Mouse (Mus musculus): ENCODE results near the gene H6pd. TPM values are rescaled to one million over a fixed set of nuclear protein-coding genes. Genes with fewer than 3 reads are reported as not detected.

H6pd gene
- polyA plus RNA-seq, 1 experiment = 5.7 TPM

DNA sequence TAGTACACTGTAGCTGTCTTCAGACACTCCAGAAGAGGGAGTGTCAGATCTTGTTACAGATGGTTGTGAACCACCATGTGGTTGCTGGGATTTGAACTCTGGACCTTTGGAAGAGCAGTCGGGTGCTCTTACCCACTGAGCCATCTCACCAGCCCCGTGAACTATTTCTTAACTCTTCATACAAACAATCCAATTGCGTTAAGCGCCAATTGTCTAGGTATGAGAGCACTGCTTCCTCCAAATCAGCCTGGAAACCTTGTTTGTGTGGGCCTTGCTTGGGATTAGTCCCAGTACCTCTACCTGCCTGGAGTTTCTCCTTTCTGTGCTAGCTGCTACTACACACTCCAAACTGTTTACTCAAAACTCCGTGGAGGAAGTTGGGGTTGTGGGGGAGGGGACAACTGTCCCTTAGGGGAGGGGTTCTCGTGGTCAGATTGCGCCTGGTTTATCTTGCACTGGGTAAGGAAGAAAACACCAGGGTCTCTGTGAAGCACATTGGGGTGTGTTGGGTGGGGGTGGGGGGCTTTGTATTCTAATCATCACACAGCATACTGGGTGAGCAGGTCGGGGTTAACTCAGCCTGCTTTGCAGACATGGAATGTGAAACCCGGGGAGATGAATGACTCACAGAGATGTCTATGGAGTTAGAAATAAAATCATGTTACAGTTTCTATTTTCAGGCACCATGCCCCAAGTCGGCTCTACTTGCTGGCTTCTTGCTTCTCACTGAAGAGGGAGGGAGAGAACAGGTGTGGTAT, 2.9 kb upstream of the H6pd start:
- Histone ChIP-seq H3K4me3 (ENCODE audit: insufficient read depth, low read length) (no peak overlapping the region), H3K27ac (ENCODE audit: insufficient read depth, low read length) (no peak overlapping the region), H3K4me1 (ENCODE audit: control insufficient read depth, insufficient read depth, low read length) (peaks cover 7% of the 10 kb centered on the region)
- TF ChIP-seq POLR2A (IDR thresholded peaks at IDR 0.05; ENCODE audit: extremely low read depth, insufficient read depth, low read length) = no peak
- no peak for TF ChIP-seq CTCF (IDR thresholded peaks at IDR 0.05; ENCODE audit: extremely low read depth, insufficient read depth, low read length)

DNA sequence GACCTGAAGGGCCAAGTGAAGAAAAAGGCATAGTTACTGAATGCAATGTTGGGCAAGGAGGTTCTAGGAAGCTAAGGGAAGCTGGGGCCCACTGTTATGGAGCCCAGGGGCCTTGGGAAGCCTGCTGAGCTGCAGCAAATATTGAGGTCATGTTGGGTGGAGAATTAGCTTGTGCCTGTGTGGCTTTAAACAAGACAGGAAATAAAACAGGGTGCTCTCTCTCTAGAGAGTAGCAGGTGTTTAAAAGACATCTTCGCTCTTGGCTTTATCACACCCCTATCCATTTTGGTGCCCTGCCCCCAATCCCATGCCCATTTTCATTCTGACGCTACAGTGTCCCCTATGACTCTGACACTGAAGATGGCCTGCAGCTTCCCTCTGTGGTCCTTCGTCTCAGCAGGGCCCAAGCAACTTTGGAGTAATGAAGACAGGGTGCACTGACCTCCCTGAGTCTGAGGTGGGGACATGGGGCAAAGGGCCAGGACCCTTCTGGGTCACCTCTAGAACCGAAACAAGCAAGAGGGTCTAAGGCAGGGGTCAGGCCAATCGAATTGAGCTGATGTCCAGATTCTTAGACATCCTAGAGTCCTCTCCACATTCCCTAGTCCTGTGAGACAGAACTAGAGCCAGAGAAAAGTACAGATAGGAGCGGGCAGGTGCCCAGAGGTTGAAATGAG, 1.4 kb upstream of the H6pd start:
- Histone ChIP-seq H3K27ac (ENCODE audit: insufficient read depth, low read length) (no peak overlapping the region), H3K4me1 (ENCODE audit: control insufficient read depth, insufficient read depth, low read length) (peaks cover 7% of the 10 kb centered on the region), H3K4me3 (ENCODE audit: insufficient read depth, low read length) (no peak overlapping the region)
- TF ChIP-seq CTCF (IDR thresholded peaks at IDR 0.05; ENCODE audit: extremely low read depth, insufficient read depth, low read length) (no peak), POLR2A (IDR thresholded peaks at IDR 0.05; ENCODE audit: extremely low read depth, insufficient read depth, low read length) (no peak)

DNA sequence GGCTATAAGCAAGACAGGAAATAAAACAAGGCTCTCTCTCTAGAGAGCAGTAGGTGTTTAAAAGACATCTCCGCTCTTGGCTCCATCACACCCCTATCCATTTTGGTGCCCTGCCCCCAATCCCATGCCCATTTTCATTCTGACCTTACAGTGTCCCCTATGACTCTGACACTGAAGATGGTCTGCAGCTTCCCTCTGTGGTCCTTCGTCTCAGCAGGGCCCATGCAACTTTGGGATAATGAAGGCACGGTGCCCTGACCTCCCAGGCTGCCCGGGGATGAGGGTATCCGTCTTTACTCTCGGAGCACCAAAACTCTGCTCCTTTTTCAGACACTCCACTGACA, 736 bp upstream of the H6pd start:
- Histone ChIP-seq H3K4me3 (ENCODE audit: insufficient read depth, low read length) (no peak overlapping the region), H3K27ac (ENCODE audit: insufficient read depth, low read length) (no peak overlapping the region), H3K4me1 (ENCODE audit: control insufficient read depth, insufficient read depth, low read length) (peaks cover 7% of the 10 kb centered on the region)
- TF ChIP-seq POLR2A (IDR thresholded peaks at IDR 0.05; ENCODE audit: extremely low read depth, insufficient read depth, low read length) (no peak), CTCF (IDR thresholded peaks at IDR 0.05; ENCODE audit: extremely low read depth, insufficient read depth, low read length) (no peak)

- no peak for TF ChIP-seq POLR2A (IDR thresholded peaks at IDR 0.05; ENCODE audit: extremely low read depth, insufficient read depth, low read length)
- 0 out of 2 replicates have a peak, but pooled peaks have one; percentile 10 for TF ChIP-seq CTCF (IDR thresholded peaks at IDR 0.05; ENCODE audit: extremely low read depth, insufficient read depth, low read length)
These were observed 434 bp downstream of the H6pd start for GRCm38 (mm10) chr4:150008325-150008852.

DNA sequence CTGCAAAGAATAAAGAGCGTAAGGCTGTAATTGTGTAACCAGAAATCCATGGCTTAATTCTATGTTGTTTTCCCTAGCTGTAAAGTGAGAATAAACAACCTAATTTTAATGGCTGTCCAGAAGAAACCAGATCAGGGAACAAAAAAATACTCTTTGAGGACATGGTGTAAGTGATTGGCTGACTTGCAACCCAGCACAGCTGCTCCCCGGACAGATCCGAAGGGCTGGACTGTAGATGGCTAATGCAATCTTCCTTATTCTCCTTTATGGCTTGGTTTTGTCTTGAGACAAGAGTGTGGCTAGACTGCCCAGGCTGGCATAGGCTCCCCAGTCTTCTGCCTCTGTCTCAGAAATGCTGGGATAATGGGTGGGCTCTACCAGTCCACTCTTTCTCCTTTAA, 1.4 kb downstream of the H6pd start:
- Histone ChIP-seq H3K4me3 (ENCODE audit: insufficient read depth, low read length) (no peak overlapping the region; the same call in 1 of the 2 replicates), H3K4me1 (ENCODE audit: control insufficient read depth, insufficient read depth, low read length) (peaks cover 7% of the 10 kb centered on the region), H3K27ac (ENCODE audit: insufficient read depth, low read length) (no peak overlapping the region)
- TF ChIP-seq POLR2A (IDR thresholded peaks at IDR 0.05; ENCODE audit: extremely low read depth, insufficient read depth, low read length) (no peak), CTCF (IDR thresholded peaks at IDR 0.05; ENCODE audit: extremely low read depth, insufficient read depth, low read length) (no peak)

More at GRCm38 (mm10) chr4:150008325-150008852, 434 bp downstream of the H6pd start:
- peak overlapping the region; percentile 60 for H3K4me3 ChIP-seq (ENCODE audit: insufficient read depth, low read length)
- H3K4me1 ChIP-seq (ENCODE audit: control insufficient read depth, insufficient read depth, low read length) = peaks cover 7% of the 10 kb centered on the region
- peak overlapping the region; percentile 70 for H3K27ac ChIP-seq (ENCODE audit: insufficient read depth, low read length)

DNA sequence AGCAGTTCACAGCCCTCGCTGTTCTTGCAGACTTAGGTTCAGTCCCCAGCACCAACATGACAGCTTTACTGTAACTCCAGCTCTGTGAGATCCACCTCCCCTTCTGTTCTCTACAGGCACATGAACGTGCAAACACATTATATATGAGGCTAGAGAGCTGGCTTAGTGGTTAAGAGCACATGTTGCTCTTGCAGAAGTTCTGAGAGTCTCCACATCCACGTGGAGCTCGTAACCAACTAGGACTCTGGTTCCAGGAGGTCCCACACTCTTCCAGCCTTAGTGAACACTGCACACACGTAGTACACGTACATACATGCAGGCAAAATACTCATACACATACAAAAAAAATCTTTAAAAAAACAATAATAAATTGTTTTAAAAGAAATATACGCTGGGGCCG, 1.8 kb downstream of the H6pd start:
- Histone ChIP-seq H3K4me1 (ENCODE audit: control insufficient read depth, insufficient read depth, low read length) (peaks cover 7% of the 10 kb centered on the region), H3K4me3 (ENCODE audit: insufficient read depth, low read length) (no peak overlapping the region), H3K27ac (ENCODE audit: insufficient read depth, low read length) (no peak overlapping the region)
- TF ChIP-seq CTCF (IDR thresholded peaks at IDR 0.05; ENCODE audit: extremely low read depth, insufficient read depth, low read length) (no peak), POLR2A (IDR thresholded peaks at IDR 0.05; ENCODE audit: extremely low read depth, insufficient read depth, low read length) (no peak)

DNA sequence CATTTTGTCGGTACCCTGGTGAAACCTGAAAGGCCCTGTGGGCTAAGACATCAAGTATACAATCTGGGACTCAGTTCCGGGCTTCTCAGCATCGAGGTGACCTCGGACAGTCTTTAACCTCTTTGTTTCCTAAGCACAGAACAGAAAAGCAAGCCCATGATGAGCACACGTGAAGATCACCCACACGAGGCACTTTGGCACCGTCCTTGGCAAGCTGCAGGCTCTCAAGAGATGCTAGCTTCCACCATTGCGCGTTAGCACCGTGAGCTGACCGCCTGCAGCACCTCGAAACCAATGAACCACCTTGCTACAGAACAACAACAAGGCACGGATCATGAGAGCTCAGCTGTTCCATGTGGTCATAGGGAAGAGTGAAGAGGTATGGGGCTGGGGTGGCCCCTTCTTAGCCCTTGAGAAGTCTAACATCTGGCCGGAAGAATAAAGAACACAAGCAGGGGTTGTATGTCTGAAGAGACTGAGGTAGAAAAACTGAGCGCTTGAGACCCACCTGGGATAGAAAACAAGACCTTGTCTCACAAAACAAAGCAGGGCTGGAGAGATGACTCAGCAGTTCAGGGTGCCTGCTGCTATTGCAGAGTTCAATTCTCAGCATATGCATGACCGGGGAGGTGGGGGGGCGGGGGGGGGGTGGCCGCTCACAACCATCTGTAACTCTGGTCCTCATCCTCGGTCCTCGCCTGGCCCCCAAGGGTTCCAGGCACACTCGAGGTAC, 2.5 kb downstream of the H6pd start:
- no peak overlapping the region for H3K27ac ChIP-seq (ENCODE audit: insufficient read depth, low read length)
- H3K4me3 ChIP-seq (ENCODE audit: insufficient read depth, low read length) = no peak overlapping the region
- TF ChIP-seq POLR2A (IDR thresholded peaks at IDR 0.05; ENCODE audit: extremely low read depth, insufficient read depth, low read length) = no peak
- no peak for TF ChIP-seq CTCF (IDR thresholded peaks at IDR 0.05; ENCODE audit: extremely low read depth, insufficient read depth, low read length)
- peaks cover 4% of the 10 kb centered on the region for H3K4me1 ChIP-seq (ENCODE audit: control insufficient read depth, insufficient read depth, low read length)

- H3K4me1 ChIP-seq (ENCODE audit: control insufficient read depth, insufficient read depth, low read length) = peaks cover 4% of the 10 kb centered on the region
- H3K27ac ChIP-seq (ENCODE audit: insufficient read depth, low read length) = no peak overlapping the region
- TF ChIP-seq CTCF (IDR thresholded peaks at IDR 0.05; ENCODE audit: extremely low read depth, insufficient read depth, low read length) = no peak
- no peak for TF ChIP-seq POLR2A (IDR thresholded peaks at IDR 0.05; ENCODE audit: extremely low read depth, insufficient read depth, low read length)
- no peak overlapping the region for H3K4me3 ChIP-seq (ENCODE audit: insufficient read depth, low read length)
These were observed 3.6 kb downstream of the H6pd start for GRCm38 (mm10) chr4:150005231-150005630.

DNA sequence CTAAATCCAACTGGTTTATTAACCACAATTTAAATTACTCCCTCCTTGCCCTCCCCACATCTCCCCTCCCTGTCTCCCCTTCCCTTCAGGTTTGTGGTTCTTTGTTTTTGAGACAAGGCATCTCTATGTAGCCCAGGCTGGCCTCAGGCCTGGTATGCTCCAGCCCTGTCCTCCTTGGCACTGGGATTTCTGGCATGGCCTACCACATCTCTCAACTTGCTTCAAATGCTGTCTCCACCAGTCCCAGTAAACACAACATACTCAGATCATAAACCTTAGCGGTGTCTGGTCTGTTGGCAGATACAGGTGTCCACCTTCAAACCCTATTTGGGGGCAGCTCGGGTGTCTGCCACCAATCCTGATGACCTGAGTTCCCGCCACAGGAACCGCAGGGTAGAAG, 5.2 kb downstream of the H6pd start:
- TF ChIP-seq CTCF (IDR thresholded peaks at IDR 0.05; ENCODE audit: extremely low read depth, insufficient read depth, low read length) (no peak), POLR2A (IDR thresholded peaks at IDR 0.05; ENCODE audit: extremely low read depth, insufficient read depth, low read length) (no peak)
- Histone ChIP-seq H3K4me3 (ENCODE audit: insufficient read depth, low read length) (no peak overlapping the region), H3K27ac (ENCODE audit: insufficient read depth, low read length) (no peak overlapping the region), H3K4me1 (ENCODE audit: control insufficient read depth, insufficient read depth, low read length) (peaks cover 6% of the 10 kb centered on the region)
